Comparison of ENCODE assay signal across 16 mouse cellular contexts in the genomic region with DNA sequence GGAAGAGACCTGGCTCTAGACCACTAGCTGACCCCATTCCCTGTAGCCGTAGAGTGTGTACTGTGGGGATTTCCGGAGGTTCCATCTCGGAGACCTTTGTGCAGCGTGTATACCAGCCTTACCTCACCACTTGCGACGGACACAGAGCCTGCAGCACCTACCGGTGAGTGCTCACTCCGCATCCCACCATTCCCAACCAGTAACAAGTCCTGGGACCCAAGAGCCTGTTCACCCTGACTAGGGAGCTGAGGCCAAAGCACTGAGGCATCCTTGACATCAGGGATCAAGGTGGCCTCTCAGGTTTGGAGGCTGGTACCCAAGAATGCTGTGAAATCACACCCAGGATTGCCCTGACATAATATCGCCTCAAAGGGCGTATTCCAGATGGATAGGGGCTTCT. TPM values are rescaled to one million over a fixed set of nuclear protein-coding genes. Genes with fewer than 3 reads are reported as not detected.
DNase-seq lines count a peak whose midpoint lies in the region; ATAC-seq and TF ChIP-seq lines count a peak whose summit lies in the region.
"Had no signal": no experiment of that assay in that cellular context is flagged by ENCODE, and none has a peak within 500 bp of the region (broad histone marks: within the 10 kb centered on the region; RNA-seq: fewer than 3 reads in every experiment).

No protein-coding gene starts in this region.

- H3K4me2 ChIP-seq in kidney, embryonic 15.5 days, result peak overlapping the region; percentile 84
- H3K4me2 ChIP-seq: limb, embryonic 15.5 days; midbrain, embryonic 15.5 days had no signal

- H3K36me3 ChIP-seq in kidney, embryonic 15.5 days, result peaks cover 34% of the 10 kb centered on the region
- H3K36me3 ChIP-seq in spleen, adult 2 months (ENCODE audit: control insufficient read depth, insufficient read depth, low read length), result no peaks in the 10 kb centered on the region
- H3K36me3 ChIP-seq: midbrain, embryonic 15.5 days had no signal

- peak overlapping the region; percentile 86 for H3K4me3 ChIP-seq in gastrocnemius, adult 2 months
- H3K4me3 ChIP-seq in kidney, embryonic 15.5 days (replicated peaks), result peak overlapping the region; percentile 77
- H3K4me3 ChIP-seq in spleen, adult 2 months (ENCODE audit: extremely low read depth, insufficient read depth, insufficient read length), result 0 out of 2 replicates have a peak overlapping the region, but pooled peaks have one; percentile 7
- H3K4me3 ChIP-seq: limb, embryonic 15.5 days; midbrain, embryonic 15.5 days had no signal

- peak overlapping the region; percentile 92 for H3K27ac ChIP-seq in gastrocnemius, adult 2 months
- peak overlapping the region; percentile 83; the same call in 1 of the 2 replicates for H3K27ac ChIP-seq in kidney, embryonic 15.5 days
- no peak overlapping the region for H3K27ac ChIP-seq in spleen, adult 2 months (ENCODE audit: insufficient read depth, low read length)
- H3K27ac ChIP-seq: midbrain, embryonic 15.5 days had no signal

- H3K4me1 ChIP-seq in kidney, embryonic 15.5 days, result peaks cover 38% of the 10 kb centered on the region
- peaks cover 3% of the 10 kb centered on the region; the same call in 1 of the 2 replicates for H3K4me1 ChIP-seq in spleen, adult 2 months (ENCODE audit: control insufficient read depth, insufficient read depth, insufficient read length)

- DNase-seq in gastrocnemius, adult 2 months, result no peak
- DNase-seq in gastrocnemius, postnatal 10 days, result no peak
- no peak for DNase-seq in kidney, postnatal 25 days
- no peak for DNase-seq in spleen, adult 2 months (ENCODE audit: low read depth in 1 of 2, low spot score in 2 of 2)
- no peak for DNase-seq in spleen, postnatal 4 days (ENCODE audit: low spot score in 2 of 2)
- no peak for DNase-seq in Muller cell, postnatal 12 days (ENCODE audit: inconsistent ontology term)
- DNase-seq in urinary bladder, adult 18-20 months (ENCODE audit: low spot score in 2 of 2), result no peak
- DNase-seq: cerebellum, adult 11-12 months had no signal

- no peak for TF ChIP-seq CTCF in gastrocnemius, adult 2 months (IDR thresholded peaks at IDR 0.05)
- no peak for TF ChIP-seq CTCF in spleen, adult 2 months (IDR thresholded peaks at IDR 0.05; ENCODE audit: extremely low read depth, insufficient read depth, insufficient read length, insufficient replicate concordance)

- intact Hi-C loops in gastrocnemius, adult 2 months (cut with DNase I), result no loop called here

- H3K27me3 ChIP-seq in kidney, embryonic 15.5 days, result no peaks in the 10 kb centered on the region
- no peaks in the 10 kb centered on the region for H3K27me3 ChIP-seq in spleen, adult 2 months (ENCODE audit: control insufficient read depth, insufficient read depth, low read length)
- H3K27me3 ChIP-seq: limb, embryonic 15.5 days; midbrain, embryonic 15.5 days had no signal

- peak overlapping the region; percentile 79 for H3K9ac ChIP-seq in kidney, embryonic 15.5 days
- H3K9ac ChIP-seq: limb, embryonic 15.5 days; midbrain, embryonic 15.5 days had no signal

- no peak for ATAC-seq in kidney, embryonic 15.5 days (replicated peaks; ENCODE audit: low FRiP score)
- ATAC-seq: forebrain, embryonic 14.5 days; midbrain, embryonic 15.5 days had no signal

- H3K9me3 ChIP-seq in kidney, embryonic 15.5 days (replicated peaks), result no peaks in the 10 kb centered on the region
- H3K9me3 ChIP-seq: limb, embryonic 15.5 days; midbrain, embryonic 15.5 days had no signal

- TF ChIP-seq POLR2A in spleen, adult 2 months (IDR thresholded peaks at IDR 0.05; ENCODE audit: low read depth, low read length), result no peak

- 90% methylated on average over 10 of the region's 10 CpGs for whole genome bisulfite sequencing in kidney, embryonic 15.5 days
- 91% methylated on average over 10 of the region's 10 CpGs for WGBS in spleen, adult 2 months

RNA-seq across cellular contexts. Expression of gene Gm20532, which starts 2.8 kb away (rescaled TPM):
- not detected for total RNA-seq in gastrocnemius, adult 2 months (2021)
- under 1 TPM in 1 of 2 experiments, not detected in 1; 0.40 TPM for total RNA-seq in gastrocnemius, postnatal 10 days (2021)
- polyA plus RNA-seq in kidney, embryonic 15.5 days (2015; fragmentation: Nextera tagmentation; extraction: Ambion mirVana), result not detected in 2 replicates
- polyA plus RNA-seq in spleen, adult 2 months (2012; rRNA removed), result not detected in 2 replicates
- total RNA-seq: adrenal gland, adult 2 months had no signal
- polyA plus RNA-seq: adrenal gland, adult 2 months; embryonic facial prominence, embryonic 11.5 days; forebrain, embryonic 14.5 days; gonadal fat pad, adult 2 months; limb, embryonic 15.5 days; midbrain, embryonic 15.5 days; thymus, postnatal 0 days had no signal

RNA-seq across cellular contexts. Expression of gene Egfl7, which starts 9.5 kb away (rescaled TPM):
- 10 to 100 TPM; 34.4 to 53.7 TPM for total RNA-seq in gastrocnemius, adult 2 months (2021)
- 100 to 1,000 TPM; 104 to 147 TPM for total RNA-seq in gastrocnemius, postnatal 10 days (2021)
- 218 and 219 TPM in 2 replicates for polyA plus RNA-seq in kidney, embryonic 15.5 days (2015; fragmentation: Nextera tagmentation; extraction: Ambion mirVana)
- polyA plus RNA-seq in spleen, adult 2 months (2012; rRNA removed), result 167 and 196 TPM in 2 replicates

RNA-seq across cellular contexts. Expression of gene Agpat2, which starts 14.9 kb away (rescaled TPM):
- 1 to 10 TPM; 2.8 to 7.3 TPM for total RNA-seq in gastrocnemius, adult 2 months (2021)
- 1 to 10 TPM; 9.3 to 9.4 TPM for total RNA-seq in gastrocnemius, postnatal 10 days (2021)
- 41.7 and 47.7 TPM in 2 replicates for polyA plus RNA-seq in kidney, embryonic 15.5 days (2015; fragmentation: Nextera tagmentation; extraction: Ambion mirVana)
- 22.7 and 27.7 TPM in 2 replicates for polyA plus RNA-seq in spleen, adult 2 months (2012; rRNA removed)

RNA-seq across cellular contexts. Expression of gene Fam69b, which starts 39.0 kb away (rescaled TPM):
- total RNA-seq in gastrocnemius, adult 2 months (2021), result 1 to 10 TPM; 1.0 to 2.3 TPM
- 1 to 10 TPM; 2.9 to 3.4 TPM for total RNA-seq in gastrocnemius, postnatal 10 days (2021)
- 32.9 and 33.1 TPM in 2 replicates for polyA plus RNA-seq in kidney, embryonic 15.5 days (2015; fragmentation: Nextera tagmentation; extraction: Ambion mirVana)
- 3.0 and 3.6 TPM in 2 replicates for polyA plus RNA-seq in spleen, adult 2 months (2012; rRNA removed)

Comparison
In these comparisons a context has a peak if more than half of its experiments do, and no peak if none do; other contexts are left out.
1. H3K4me3 ChIP-seq: peak in every context shown above with its lines; median percentile 86 in gastrocnemius, adult 2 months; 77 in kidney, embryonic 15.5 days; 7 in spleen, adult 2 months.